Mouse (Mus musculus) frontal cortex, adult (tissue): ENCODE measurements around the gene B4galnt4.

Source experiments
- ATAC-seq: cut with Nextera tagmentation; 2 replicates; pipeline ENCODE4 v1.9.2; 2017; ENCODE audit warnings: mild to moderate bottlenecking, moderate library complexity, mixed read lengths; ENCODE audit not compliant: low TSS enrichment

Gene B4galnt4

GRCm38 (mm10) chr7:141041661-141042060 is 19.2 kb upstream of the B4galnt4 start:
- ATAC-seq, result no peak

- ATAC-seq, result no peak
These were observed 18.4 kb upstream of the B4galnt4 start for GRCm38 (mm10) chr7:141042539-141042938.

GRCm38 (mm10) chr7:141046931-141047580 is 13.8 kb upstream of the B4galnt4 start:
- no peak for ATAC-seq

GRCm38 (mm10) chr7:141047581-141048225 is 13.2 kb upstream of the B4galnt4 start:
- ATAC-seq, result peak; percentile 92

- peak; percentile 76 for ATAC-seq
These were observed 12.4 kb upstream of the B4galnt4 start for GRCm38 (mm10) chr7:141048226-141049218.

- ATAC-seq, result no peak; the same call in 1 of the 2 replicates
These were observed 11.6 kb upstream of the B4galnt4 start for GRCm38 (mm10) chr7:141049326-141049725.

- ATAC-seq, result no peak
These were observed 9.7 kb upstream of the B4galnt4 start for GRCm38 (mm10) chr7:141051060-141051685.

GRCm38 (mm10) chr7:141052016-141052415 is 8.9 kb upstream of the B4galnt4 start:
- no peak for ATAC-seq

- no peak for ATAC-seq
These were observed 8.5 kb upstream of the B4galnt4 start for GRCm38 (mm10) chr7:141052421-141052820.

- no peak for ATAC-seq
These were observed 5.1 kb upstream of the B4galnt4 start for GRCm38 (mm10) chr7:141055785-141056184.

- ATAC-seq, result no peak
These were observed 3.9 kb upstream of the B4galnt4 start for GRCm38 (mm10) chr7:141056976-141057375.

- ATAC-seq, result no peak
These were observed 3.4 kb upstream of the B4galnt4 start for GRCm38 (mm10) chr7:141057541-141057940.

GRCm38 (mm10) chr7:141058601-141059341 is 2.1 kb upstream of the B4galnt4 start:
- no peak for ATAC-seq

- ATAC-seq, result peak; percentile 15; the same call in 1 of the 2 replicates
These were observed 975 bp upstream of the B4galnt4 start for GRCm38 (mm10) chr7:141059929-141060328.

GRCm38 (mm10) chr7:141061269-141061692 is 377 bp downstream of the B4galnt4 start:
- ATAC-seq, result no peak

- ATAC-seq, result no peak
These were observed 1.6 kb downstream of the B4galnt4 start for GRCm38 (mm10) chr7:141062525-141062924.

GRCm38 (mm10) chr7:141063353-141063752 is 2.4 kb downstream of the B4galnt4 start:
- ATAC-seq, result no peak

- no peak for ATAC-seq
These were observed 3.3 kb downstream of the B4galnt4 start for GRCm38 (mm10) chr7:141064175-141064574.

- no peak for ATAC-seq
These were observed 3.7 kb downstream of the B4galnt4 start for GRCm38 (mm10) chr7:141064576-141064975.

- no peak for ATAC-seq
These were observed 7.4 kb downstream of the B4galnt4 start for GRCm38 (mm10) chr7:141068351-141068750.
